Mouse (Mus musculus): Measurements from ENCODE around the gene Ubc. TPM values are rescaled to one million over a fixed set of nuclear protein-coding genes. Genes with fewer than 3 reads are reported as not detected.

The Ubc gene
- polyA plus RNA-seq, 1 experiment from 2014 or later = 957 TPM

- H3K27ac ChIP-seq (replicated peaks) = peak overlapping the region; percentile 74; the same call in 1 of the 2 replicates
- H3K4me1 ChIP-seq = peaks cover 37% of the 10 kb centered on the region
- H3K4me3 ChIP-seq = peak overlapping the region; percentile 61
- 6% methylated on average over 20 of the region's 20 CpGs for WGBS
- H3K27me3 ChIP-seq (ENCODE audit: low read depth, poor library complexity, severe bottlenecking) = no peaks in the 10 kb centered on the region
- peak; percentile 74 for DNase-seq (ENCODE audit: low spot score)
- no peaks in the 10 kb centered on the region for H3K9me3 ChIP-seq (replicated peaks)
- peaks cover 20% of the 10 kb centered on the region for H3K36me3 ChIP-seq
Observed at GRCm38 (mm10) chr5:125409348-125410090, 19.5 kb upstream of the Ubc start.

GRCm38 (mm10) chr5:125408842-125409241 lies 18.8 kb upstream of the Ubc start:
- H3K27ac ChIP-seq (replicated peaks) = peak overlapping the region; percentile 74; the same call in 1 of the 2 replicates
- peak overlapping the region; percentile 61 for H3K4me3 ChIP-seq
- 0% methylated on average over 13 of the region's 13 CpGs for WGBS

GRCm38 (mm10) chr5:125407910-125408575 lies 18.0 kb upstream of the Ubc start:
- DNase-seq (ENCODE audit: low spot score) = no peak
- Histone ChIP-seq H3K27me3 (ENCODE audit: low read depth, poor library complexity, severe bottlenecking) (peaks cover 1% of the 10 kb centered on the region; the same call in 1 of the 2 replicates), H3K36me3 (peaks cover 5% of the 10 kb centered on the region), H3K4me1 (peaks cover 48% of the 10 kb centered on the region), H3K27ac (replicated peaks) (no peak overlapping the region), H3K9me3 (replicated peaks) (no peaks in the 10 kb centered on the region), H3K4me3 (peak overlapping the region; percentile 61)
- WGBS = 70% methylated on average over 14 of the region's 14 CpGs

More at GRCm38 (mm10) chr5:125408842-125409241, 18.8 kb upstream of the Ubc start:
- peak; percentile 91 for DNase-seq (ENCODE audit: low spot score)
- Histone ChIP-seq H3K36me3 (peaks cover 13% of the 10 kb centered on the region), H3K4me1 (peaks cover 41% of the 10 kb centered on the region), H3K27me3 (ENCODE audit: low read depth, poor library complexity, severe bottlenecking) (no peaks in the 10 kb centered on the region), H3K9me3 (replicated peaks) (no peaks in the 10 kb centered on the region)

GRCm38 (mm10) chr5:125407020-125407830 lies 17.2 kb upstream of the Ubc start:
- DNase-seq (ENCODE audit: low spot score) = no peak
- Histone ChIP-seq H3K27me3 (ENCODE audit: low read depth, poor library complexity, severe bottlenecking) (peaks cover 8% of the 10 kb centered on the region; the same call in 1 of the 2 replicates), H3K4me3 (peak overlapping the region; percentile 61), H3K27ac (replicated peaks) (peak overlapping the region; percentile 74), H3K36me3 (no peaks in the 10 kb centered on the region), H3K4me1 (peaks cover 54% of the 10 kb centered on the region), H3K9me3 (replicated peaks) (no peaks in the 10 kb centered on the region)
- 56% methylated on average over 13 of the region's 13 CpGs for WGBS

- Histone ChIP-seq H3K4me3 (peak overlapping the region; percentile 61), H3K27me3 (ENCODE audit: low read depth, poor library complexity, severe bottlenecking) (peaks cover 12% of the 10 kb centered on the region; the same call in 1 of the 2 replicates), H3K36me3 (no peaks in the 10 kb centered on the region), H3K27ac (replicated peaks) (peak overlapping the region; percentile 74), H3K4me1 (peaks cover 54% of the 10 kb centered on the region), H3K9me3 (replicated peaks) (no peaks in the 10 kb centered on the region)
- 2% methylated on average over 20 of the region's 20 CpGs for WGBS
- DNase-seq (ENCODE audit: low spot score) = peak; percentile 71
Observed at GRCm38 (mm10) chr5:125406322-125407016, 16.5 kb upstream of the Ubc start.

- Histone ChIP-seq H3K27me3 (ENCODE audit: low read depth, poor library complexity, severe bottlenecking) (peaks cover 12% of the 10 kb centered on the region; the same call in 1 of the 2 replicates), H3K4me3 (peak overlapping the region; percentile 61), H3K4me1 (peaks cover 60% of the 10 kb centered on the region), H3K9me3 (replicated peaks) (no peaks in the 10 kb centered on the region), H3K36me3 (no peaks in the 10 kb centered on the region), H3K27ac (replicated peaks) (peak overlapping the region; percentile 87)
- peak; percentile 88 for DNase-seq (ENCODE audit: low spot score)
- WGBS = under 1% methylated on average over 31 of the region's 31 CpGs
Observed at GRCm38 (mm10) chr5:125405546-125406248, 15.7 kb upstream of the Ubc start.

GRCm38 (mm10) chr5:125404903-125405545 lies 15.0 kb upstream of the Ubc start:
- peaks cover 56% of the 10 kb centered on the region for H3K4me1 ChIP-seq
- peaks cover 12% of the 10 kb centered on the region; the same call in 1 of the 2 replicates for H3K27me3 ChIP-seq (ENCODE audit: low read depth, poor library complexity, severe bottlenecking)
- peak; percentile 84 for DNase-seq (ENCODE audit: low spot score)
- peak overlapping the region; percentile 61 for H3K4me3 ChIP-seq
- H3K9me3 ChIP-seq (replicated peaks) = no peaks in the 10 kb centered on the region
- WGBS = under 1% methylated on average over 28 of the region's 28 CpGs
- H3K27ac ChIP-seq (replicated peaks) = peak overlapping the region; percentile 87
- H3K36me3 ChIP-seq = no peaks in the 10 kb centered on the region

- H3K9me3 ChIP-seq (replicated peaks) = no peaks in the 10 kb centered on the region
- no peak for DNase-seq (ENCODE audit: low spot score)
- 3% methylated on average over 7 of the region's 7 CpGs for WGBS
- H3K36me3 ChIP-seq = no peaks in the 10 kb centered on the region
- peaks cover 12% of the 10 kb centered on the region; the same call in 1 of the 2 replicates for H3K27me3 ChIP-seq (ENCODE audit: low read depth, poor library complexity, severe bottlenecking)
- peaks cover 51% of the 10 kb centered on the region for H3K4me1 ChIP-seq
- H3K4me3 ChIP-seq = peak overlapping the region; percentile 61
- peak overlapping the region; percentile 87 for H3K27ac ChIP-seq (replicated peaks)
Observed at GRCm38 (mm10) chr5:125404536-125404902, 14.5 kb upstream of the Ubc start.

- Histone ChIP-seq H3K4me3 (peak overlapping the region; percentile 61), H3K4me1 (peaks cover 49% of the 10 kb centered on the region), H3K36me3 (no peaks in the 10 kb centered on the region), H3K9me3 (replicated peaks) (no peaks in the 10 kb centered on the region), H3K27me3 (ENCODE audit: low read depth, poor library complexity, severe bottlenecking) (peaks cover 12% of the 10 kb centered on the region; the same call in 1 of the 2 replicates), H3K27ac (replicated peaks) (peak overlapping the region; percentile 66)
- DNase-seq (ENCODE audit: low spot score) = peak; percentile 77
- 10% methylated on average over 31 of the region's 31 CpGs for WGBS
Observed at GRCm38 (mm10) chr5:125403481-125404465, 13.8 kb upstream of the Ubc start.

GRCm38 (mm10) chr5:125402991-125403390 lies 13.0 kb upstream of the Ubc start:
- no peaks in the 10 kb centered on the region for H3K36me3 ChIP-seq
- peaks cover 41% of the 10 kb centered on the region for H3K4me1 ChIP-seq
- 53% methylated on average over 6 of the region's 6 CpGs for WGBS
- no peak for DNase-seq (ENCODE audit: low spot score)
- no peaks in the 10 kb centered on the region for H3K9me3 ChIP-seq (replicated peaks)
- H3K4me3 ChIP-seq = peak overlapping the region; percentile 28; the same call in 1 of the 2 replicates
- peaks cover 12% of the 10 kb centered on the region; the same call in 1 of the 2 replicates for H3K27me3 ChIP-seq (ENCODE audit: low read depth, poor library complexity, severe bottlenecking)
- H3K27ac ChIP-seq (replicated peaks) = peak overlapping the region; percentile 28; the same call in 1 of the 2 replicates
